Mouse (Mus musculus): Measurements from ENCODE around the gene Prpf31. TPM values are rescaled to one million over a fixed set of nuclear protein-coding genes. Genes with fewer than 3 reads are reported as not detected.

The Prpf31 gene
- 57.1 TPM for total RNA-seq (2023)

GRCm38 (mm10) chr7:3629543-3630477 is at the start of gene Prpf31, which contains the start of gene Tfpt:
TSS of gene Prpf31 (plus strand) at chr7:3629985.
TSS of gene Tfpt (minus strand) at chr7:3629929.

GRCm38 (mm10) chr7:3616057-3616388 is 13.8 kb upstream of the Prpf31 start, which contains the start of gene Oscar:
TSS of gene Oscar (minus strand) at chr7:3616157.

GRCm38 (mm10) chr7:3617242-3617995 is 12.4 kb upstream of the Prpf31 start, which contains the start of gene Ndufa3:
TSS of gene Ndufa3 (plus strand) at chr7:3617373.

GRCm38 (mm10) chr7:3644672-3645487 is 15.1 kb downstream of the Prpf31 start, which contains the start of gene Cnot3:
TSS of gene Cnot3 (plus strand) at chr7:3645268.

GRCm38 (mm10) chr7:3665215-3666114 is 35.7 kb downstream of the Prpf31 start, which contains the start of gene Leng1:
TSS of gene Leng1 (minus strand) at chr7:3665840.

GRCm38 (mm10) chr7:3677342-3677741 is 47.6 kb downstream of the Prpf31 start, which contains the start of gene Tmc4:
TSS of gene Tmc4 (minus strand) at chr7:3677553.

Other genes with a start within 250 kb of the Prpf31 start
- not detected for gene Cacng8, start 239.3 kb upstream of the Prpf31 start, total RNA-seq (2023)
- gene Cacng6, start 205.8 kb upstream of the Prpf31 start, total RNA-seq (2023) = not detected
- not detected for gene Tarm1, start 127.4 kb upstream of the Prpf31 start, total RNA-seq (2023)
- not detected for gene Oscar, start 13.8 kb upstream of the Prpf31 start, total RNA-seq (2023)
- 346 TPM for gene Ndufa3, start 12.6 kb upstream of the Prpf31 start, total RNA-seq (2023)
- 24.7 TPM for gene Tfpt, start 56 bp upstream of the Prpf31 start, total RNA-seq (2023)
- 115 TPM for gene Cnot3, start 15.3 kb downstream of the Prpf31 start, total RNA-seq (2023)
- gene Leng1, start 35.9 kb downstream of the Prpf31 start, total RNA-seq (2023) = 11.1 TPM
- 15.1 TPM for gene Tmc4, start 47.6 kb downstream of the Prpf31 start, total RNA-seq (2023)
- 19.9 TPM for gene Tsen34, start 62.9 kb downstream of the Prpf31 start, total RNA-seq (2023)
- gene Mboat7, start 63.5 kb downstream of the Prpf31 start, total RNA-seq (2023) = 73.5 TPM
- 2,564 TPM for gene Rps9, start 74.0 kb downstream of the Prpf31 start, total RNA-seq (2023)
- 3.1 TPM for gene Pirb, start 90.4 kb downstream of the Prpf31 start, total RNA-seq (2023)
- not detected for gene Gm15448, start 195.7 kb downstream of the Prpf31 start, total RNA-seq (2023)
- 0.30 TPM for gene Pira2, start 215.1 kb downstream of the Prpf31 start, total RNA-seq (2023)

Measured in CD4-positive naive resting alpha-beta T cell, adult 57 days (primary cell).